Mouse (Mus musculus) activated CD4-positive, CD25-positive, alpha-beta regulatory T cell, adult 4 months (primary cell): ENCODE measurements around the gene Nfib. TPM values are rescaled to one million over a fixed set of nuclear protein-coding genes. Genes with fewer than 3 reads are reported as not detected.

Experiments used
- ATAC-seq: one replicate; pipeline ENCODE4 v1.8.0; 2017
- polyA plus RNA-seq, 2 experiments: library from polyadenylated mRNA; unstranded; fragments of 100-300 nt; shearing (Covaris generic); gene quantifications; one replicate each; pipeline ENCODE4 v1.2.1; 2017

Gene Nfib
- polyA plus RNA-seq, 2 experiments from 2014 or later: 0.09 to 1.1 TPM

DNA sequence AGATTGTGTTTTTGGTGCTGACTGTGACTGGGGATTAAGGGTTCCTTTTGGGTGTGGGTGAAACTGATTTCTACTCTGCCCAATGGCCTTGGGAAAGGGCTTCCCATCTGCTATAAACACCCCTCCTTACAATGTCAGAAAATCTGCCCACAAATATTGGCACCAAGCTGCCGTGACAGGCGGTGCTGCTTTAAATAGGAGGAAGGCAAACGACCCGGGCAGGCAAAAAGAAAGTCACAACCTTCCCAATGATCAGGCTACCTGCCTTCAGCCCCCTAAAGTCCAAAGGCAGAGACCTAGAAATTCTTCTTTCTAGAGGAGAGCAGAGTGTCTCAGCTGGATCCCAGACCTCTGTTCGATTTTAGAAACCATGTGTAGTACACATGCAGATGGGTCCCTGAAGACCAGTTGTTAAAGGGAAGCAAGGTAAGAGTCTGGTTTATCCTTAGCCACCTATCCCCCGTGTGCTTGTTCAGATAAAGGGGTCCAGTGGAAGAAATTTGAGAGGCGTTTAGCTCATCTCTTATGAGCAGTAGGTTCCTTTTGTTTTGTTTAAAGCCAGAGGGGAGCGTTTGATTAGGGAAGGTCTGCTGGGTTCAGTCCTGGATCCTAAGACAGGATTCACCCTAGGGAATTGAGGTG is 166.0 kb downstream of the Nfib start:
- ATAC-seq: no peak

DNA sequence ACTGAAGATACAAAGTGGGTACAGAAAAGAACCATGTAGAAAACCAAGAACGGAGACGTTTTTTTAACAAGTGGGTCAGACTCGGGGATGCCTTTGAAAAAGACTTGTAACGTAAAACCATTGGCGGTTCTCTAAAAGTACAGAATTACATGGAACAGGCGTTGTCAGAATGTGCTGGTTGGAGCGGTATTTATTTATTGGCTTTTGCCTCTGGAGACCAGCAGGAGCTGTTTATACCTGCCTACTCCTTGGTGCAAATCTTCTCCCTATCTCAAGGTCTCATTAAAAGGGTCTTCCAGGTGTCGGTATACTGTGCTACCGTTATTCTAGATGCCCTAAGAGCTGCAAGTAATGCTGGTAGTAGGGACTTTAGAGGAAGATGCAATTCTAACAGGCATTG is 166.7 kb downstream of the Nfib start:
- ATAC-seq: no peak

DNA sequence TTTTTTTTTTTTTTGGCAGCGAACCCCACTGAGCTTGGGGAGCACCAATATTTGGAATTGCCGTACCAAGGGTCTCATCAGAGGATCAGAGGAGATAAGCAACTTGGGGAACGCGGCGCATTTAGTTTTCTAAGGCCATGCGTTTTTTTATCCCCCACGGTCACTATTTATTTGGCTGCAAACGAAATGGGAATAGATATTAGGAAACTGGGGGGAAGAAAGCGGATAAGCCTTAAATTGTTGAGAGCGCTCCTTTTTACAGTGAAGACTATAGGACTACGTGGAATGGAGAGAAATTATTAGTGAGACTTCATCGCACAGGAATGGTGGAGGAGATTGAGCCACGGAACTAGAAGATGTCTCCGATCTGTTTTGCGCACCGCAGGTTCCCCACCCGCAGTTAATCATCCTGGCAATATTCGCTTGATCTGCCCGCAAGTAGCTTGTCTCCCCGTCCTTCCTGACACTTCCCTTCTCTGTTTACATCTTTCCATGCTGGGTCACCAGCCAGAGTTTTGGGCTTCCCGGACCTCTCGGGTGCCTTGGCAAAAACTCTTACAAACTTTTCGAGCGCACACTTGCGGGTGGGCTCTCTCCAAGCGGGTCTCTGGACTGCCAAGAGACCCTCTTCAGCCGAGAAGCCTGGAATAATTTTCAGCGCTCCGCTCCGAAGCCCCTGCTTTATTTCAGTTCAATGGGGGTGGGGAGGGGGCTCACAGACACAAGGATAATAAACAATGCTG is 167.3 kb downstream of the Nfib start:
- ATAC-seq: no peak

- no peak for ATAC-seq
These were observed 168.1 kb downstream of the Nfib start for GRCm38 (mm10) chr4:82537279-82537967.

GRCm38 (mm10) chr4:82536435-82537278 is 168.9 kb downstream of the Nfib start:
- no peak for ATAC-seq

DNA sequence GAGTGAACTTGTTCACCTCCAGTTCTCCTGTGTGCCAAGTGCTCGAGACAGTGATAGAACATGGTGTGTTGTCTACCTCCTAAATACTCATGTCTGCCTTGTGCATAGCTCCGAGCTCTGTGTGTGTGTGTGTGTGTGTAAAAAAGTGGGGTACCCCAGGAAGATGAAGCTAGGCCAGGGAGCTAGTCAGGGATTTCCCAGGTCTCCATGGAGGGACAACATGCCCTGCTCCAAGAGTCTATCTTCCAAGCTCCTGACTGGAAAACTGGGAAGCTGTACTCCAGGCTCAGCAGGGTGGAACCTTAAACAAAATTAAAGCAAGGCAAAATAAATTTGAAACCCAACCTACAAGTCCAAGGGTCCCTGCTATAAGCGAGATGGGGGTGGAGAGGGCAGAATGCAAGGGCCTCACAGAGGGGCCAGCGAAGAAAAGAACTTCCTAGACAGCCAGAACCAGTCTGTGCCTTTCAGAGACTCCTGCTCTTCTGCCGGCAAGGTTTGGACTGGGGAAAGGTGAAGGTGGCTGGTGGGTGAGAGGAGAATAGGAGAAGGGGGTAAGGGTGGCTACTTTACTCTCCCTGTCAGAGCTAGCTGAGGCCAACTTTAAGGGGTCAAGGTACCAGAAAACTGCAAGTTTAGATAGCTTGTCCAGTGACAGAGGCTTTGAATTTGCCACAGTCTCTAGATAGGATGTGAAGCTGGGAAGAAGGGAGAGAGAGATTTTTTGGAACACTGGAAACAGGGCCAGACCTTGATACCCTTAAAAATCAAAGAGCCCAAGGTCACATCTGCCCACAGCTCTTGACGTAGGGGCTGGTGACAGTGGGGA is 169.7 kb downstream of the Nfib start:
- ATAC-seq: no peak

DNA sequence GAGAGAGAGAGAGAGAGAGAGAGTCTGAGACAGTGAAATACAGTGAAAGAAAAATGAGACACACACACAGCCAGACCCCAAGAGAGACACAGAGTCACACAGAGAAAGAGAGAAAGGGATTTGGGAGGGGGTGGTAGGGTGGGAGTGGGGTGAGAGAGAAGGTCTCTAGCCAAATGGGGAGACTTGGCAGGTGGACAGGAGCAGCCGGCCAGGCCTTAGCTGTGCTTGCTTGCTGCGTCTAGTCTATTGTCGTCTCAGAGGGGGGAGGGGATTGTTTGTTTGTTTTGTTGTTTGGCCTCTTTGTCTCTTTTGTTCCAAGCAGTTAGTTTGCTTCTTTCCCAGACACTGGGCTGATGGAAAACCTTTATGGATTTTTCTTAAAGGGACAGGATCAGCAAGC is 172.3 kb downstream of the Nfib start:
- ATAC-seq: no peak

GRCm38 (mm10) chr4:82532443-82533191 is 172.9 kb downstream of the Nfib start:
- ATAC-seq: no peak

GRCm38 (mm10) chr4:82531977-82532376 is 173.6 kb downstream of the Nfib start:
- ATAC-seq: no peak

- no peak for ATAC-seq
These were observed 174.6 kb downstream of the Nfib start for GRCm38 (mm10) chr4:82530875-82531353.

DNA sequence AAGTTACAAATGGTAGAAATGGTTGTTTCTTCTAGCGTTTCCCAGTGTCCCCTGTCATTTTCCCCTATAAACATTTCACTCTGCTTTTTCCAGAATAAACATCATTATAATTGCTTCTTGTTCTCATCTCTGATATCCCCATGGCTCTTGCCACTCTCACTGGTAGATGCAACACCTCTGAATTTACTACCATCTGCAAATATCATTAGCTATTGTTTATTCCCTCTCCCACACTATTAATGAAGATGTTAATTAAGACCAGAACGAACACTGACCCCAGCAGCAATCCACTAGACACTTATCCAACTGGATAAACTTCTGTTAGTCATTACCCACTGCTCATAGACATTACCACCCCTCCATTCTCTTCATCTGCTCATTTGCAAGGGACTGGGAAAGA is 176.6 kb downstream of the Nfib start:
- no peak for ATAC-seq

GRCm38 (mm10) chr4:82519935-82520334 is 185.6 kb downstream of the Nfib start:
- no peak for ATAC-seq

- ATAC-seq: no peak
These were observed 187.4 kb downstream of the Nfib start for GRCm38 (mm10) chr4:82518132-82518531.

DNA sequence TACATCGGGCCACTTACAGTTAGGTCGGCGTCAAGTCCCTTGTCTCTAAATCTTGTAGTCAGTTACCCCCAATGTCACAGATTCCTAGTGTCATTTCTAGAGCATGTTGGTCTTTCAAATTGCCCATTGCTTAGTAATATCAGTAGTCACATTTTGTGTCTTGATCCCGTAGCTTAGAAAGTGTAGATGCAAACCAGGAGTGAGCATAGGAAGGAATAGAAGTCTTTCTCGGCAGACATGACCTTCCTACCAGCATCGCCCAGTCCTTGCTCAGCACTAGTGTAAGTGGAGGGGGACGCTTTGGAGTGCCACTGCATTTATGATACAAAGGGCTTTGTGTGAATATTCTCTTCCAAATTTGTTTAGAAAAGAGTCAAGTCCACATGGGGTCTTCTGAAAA is 188.2 kb downstream of the Nfib start:
- ATAC-seq: no peak

GRCm38 (mm10) chr4:82516211-82516795 is 189.2 kb downstream of the Nfib start:
- no peak for ATAC-seq

GRCm38 (mm10) chr4:82514921-82515320 is 190.6 kb downstream of the Nfib start:
- no peak for ATAC-seq

GRCm38 (mm10) chr4:82514373-82514772 is 191.2 kb downstream of the Nfib start:
- no peak for ATAC-seq

GRCm38 (mm10) chr4:82513426-82513750 is 192.2 kb downstream of the Nfib start:
- ATAC-seq: no peak

- no peak for ATAC-seq
These were observed 192.7 kb downstream of the Nfib start for GRCm38 (mm10) chr4:82512743-82513425.

GRCm38 (mm10) chr4:82512335-82512734 is 193.2 kb downstream of the Nfib start:
- ATAC-seq: no peak
